Mouse (Mus musculus): ENCODE measurements at regions not wholly inside any gene's neighbourhood (a gene's known extent, or its start where the extent isn't known, plus 50 kb on each side); places are given as distances from the start of the nearest gene placed in this dataset.
A peak's percentile ranks its signal among the peaks of the same experiment; 100 is the strongest.
"Not testable (repeated sequence)": the region's sequence is repeated elsewhere in the genome, so short reads cannot be mapped to it uniquely, and the experiment has no call there.

- Histone ChIP-seq H3K36me3 (ENCODE audit: control insufficient read depth, insufficient read depth, low read length) (no peaks in the 10 kb centered on the region), H3K9ac (ENCODE audit: low read depth, low read length) (no peak overlapping the region), H3K27me3 (ENCODE audit: control insufficient read depth, insufficient read depth, low read length) (no peaks in the 10 kb centered on the region), H3K9me3 (ENCODE audit: control insufficient read depth, low read length) (no peaks in the 10 kb centered on the region), H3K4me2 (replicated peaks; ENCODE audit: low read depth, low read length) (no peak overlapping the region), H3K4me1 (ENCODE audit: control insufficient read depth, insufficient read depth, low read length) (no peaks in the 10 kb centered on the region), H3K27ac (ENCODE audit: low read depth, low read length) (no peak overlapping the region), H3K4me3 (ENCODE audit: low read length) (no peak overlapping the region)
- ATAC-seq (ENCODE audit: low FRiP score, low TSS enrichment) = no peak
- 77% methylated on average over 5 of the region's 5 CpGs for WGBS
These were observed 61.6 kb downstream of the Zxdb start for GRCm38 (mm10) chrX:94785983-94786382.

GRCm38 (mm10) chrX:94788331-94788920 lies 64.1 kb downstream of the Zxdb start:
- Histone ChIP-seq H3K4me2 (replicated peaks; ENCODE audit: low read depth, low read length) (no peak overlapping the region), H3K9ac (ENCODE audit: low read depth, low read length) (no peak overlapping the region), H3K9me3 (ENCODE audit: control insufficient read depth, low read length) (no peaks in the 10 kb centered on the region), H3K36me3 (ENCODE audit: control insufficient read depth, insufficient read depth, low read length) (no peaks in the 10 kb centered on the region), H3K4me1 (ENCODE audit: control insufficient read depth, insufficient read depth, low read length) (no peaks in the 10 kb centered on the region), H3K4me3 (ENCODE audit: low read length) (no peak overlapping the region), H3K27me3 (ENCODE audit: control insufficient read depth, insufficient read depth, low read length) (no peaks in the 10 kb centered on the region), H3K27ac (ENCODE audit: low read depth, low read length) (no peak overlapping the region)
- no peak for ATAC-seq (ENCODE audit: low FRiP score, low TSS enrichment)
- WGBS = 87% methylated on average over 3 of the region's 3 CpGs

- peak; percentile 55 for ATAC-seq (ENCODE audit: low FRiP score, low TSS enrichment)
- not testable (repeated sequence) for H3K9ac ChIP-seq (ENCODE audit: low read depth, low read length); H3K9me3 ChIP-seq (ENCODE audit: control insufficient read depth, low read length); H3K36me3 ChIP-seq (ENCODE audit: control insufficient read depth, insufficient read depth, low read length); H3K4me2 ChIP-seq (replicated peaks; ENCODE audit: low read depth, low read length); H3K27me3 ChIP-seq (ENCODE audit: control insufficient read depth, insufficient read depth, low read length); H3K4me1 ChIP-seq (ENCODE audit: control insufficient read depth, insufficient read depth, low read length); H3K27ac ChIP-seq (ENCODE audit: low read depth, low read length); H3K4me3 ChIP-seq (ENCODE audit: low read length)
- no CpG with 5 or more reads among the region's 37 CpGs for WGBS
These were observed 72.5 kb downstream of the Zxdb start for GRCm38 (mm10) chrX:94796845-94797244.

GRCm38 (mm10) chrX:94797348-94798182 lies 73.2 kb downstream of the Zxdb start:
- ATAC-seq (ENCODE audit: low FRiP score, low TSS enrichment) = peak; percentile 76
- not testable (repeated sequence) for H3K9me3 ChIP-seq (ENCODE audit: control insufficient read depth, low read length); H3K27ac ChIP-seq (ENCODE audit: low read depth, low read length); H3K4me3 ChIP-seq (ENCODE audit: low read length); H3K4me1 ChIP-seq (ENCODE audit: control insufficient read depth, insufficient read depth, low read length); H3K36me3 ChIP-seq (ENCODE audit: control insufficient read depth, insufficient read depth, low read length); H3K27me3 ChIP-seq (ENCODE audit: control insufficient read depth, insufficient read depth, low read length); H3K4me2 ChIP-seq (replicated peaks; ENCODE audit: low read depth, low read length); H3K9ac ChIP-seq (ENCODE audit: low read depth, low read length)
- no CpG with 5 or more reads among the region's 131 CpGs for WGBS

- H3K36me3 ChIP-seq (ENCODE audit: control insufficient read depth, insufficient read depth, low read length); H3K4me3 ChIP-seq (ENCODE audit: low read length); H3K9ac ChIP-seq (ENCODE audit: low read depth, low read length); H3K4me1 ChIP-seq (ENCODE audit: control insufficient read depth, insufficient read depth, low read length); H3K27ac ChIP-seq (ENCODE audit: low read depth, low read length); H3K9me3 ChIP-seq (ENCODE audit: control insufficient read depth, low read length); H3K4me2 ChIP-seq (replicated peaks; ENCODE audit: low read depth, low read length); H3K27me3 ChIP-seq (ENCODE audit: control insufficient read depth, insufficient read depth, low read length): not testable (repeated sequence)
- no CpG with 5 or more reads among the region's 22 CpGs for WGBS
- peak; percentile 75 for ATAC-seq (ENCODE audit: low FRiP score, low TSS enrichment)
These were observed 73.8 kb downstream of the Zxdb start for GRCm38 (mm10) chrX:94798183-94798619.

GRCm38 (mm10) chrX:94812760-94813159 lies 88.4 kb downstream of the Zxdb start:
- not testable (repeated sequence) for H3K9ac ChIP-seq (ENCODE audit: low read depth, low read length); H3K27ac ChIP-seq (ENCODE audit: low read depth, low read length); H3K4me2 ChIP-seq (replicated peaks; ENCODE audit: low read depth, low read length); H3K27me3 ChIP-seq (ENCODE audit: control insufficient read depth, insufficient read depth, low read length); H3K4me3 ChIP-seq (ENCODE audit: low read length); ATAC-seq (ENCODE audit: low FRiP score, low TSS enrichment); H3K4me1 ChIP-seq (ENCODE audit: control insufficient read depth, insufficient read depth, low read length); H3K36me3 ChIP-seq (ENCODE audit: control insufficient read depth, insufficient read depth, low read length); H3K9me3 ChIP-seq (ENCODE audit: control insufficient read depth, low read length)
- no CpG with 5 or more reads among the region's 3 CpGs for WGBS

- H3K27ac ChIP-seq (ENCODE audit: low read depth, low read length); H3K27me3 ChIP-seq (ENCODE audit: control insufficient read depth, insufficient read depth, low read length); H3K36me3 ChIP-seq (ENCODE audit: control insufficient read depth, insufficient read depth, low read length); H3K4me3 ChIP-seq (ENCODE audit: low read length); H3K4me2 ChIP-seq (replicated peaks; ENCODE audit: low read depth, low read length); H3K9ac ChIP-seq (ENCODE audit: low read depth, low read length); H3K4me1 ChIP-seq (ENCODE audit: control insufficient read depth, insufficient read depth, low read length); H3K9me3 ChIP-seq (ENCODE audit: control insufficient read depth, low read length); ATAC-seq (ENCODE audit: low FRiP score, low TSS enrichment): not testable (repeated sequence)
- 93% methylated on average over 6 of the region's 6 CpGs for WGBS
These were observed 103.2 kb downstream of the Zxdb start for GRCm38 (mm10) chrX:94827524-94827923.

- not testable (repeated sequence) for H3K27ac ChIP-seq (ENCODE audit: low read depth, low read length); H3K36me3 ChIP-seq (ENCODE audit: control insufficient read depth, insufficient read depth, low read length); H3K4me3 ChIP-seq (ENCODE audit: low read length); H3K4me1 ChIP-seq (ENCODE audit: control insufficient read depth, insufficient read depth, low read length); H3K27me3 ChIP-seq (ENCODE audit: control insufficient read depth, insufficient read depth, low read length); H3K9ac ChIP-seq (ENCODE audit: low read depth, low read length); H3K4me2 ChIP-seq (replicated peaks; ENCODE audit: low read depth, low read length); H3K9me3 ChIP-seq (ENCODE audit: control insufficient read depth, low read length)
- WGBS = 43% methylated on average over 2 of the region's 2 CpGs
- peak; percentile 69; the same call in 1 of the 2 replicates for ATAC-seq (ENCODE audit: low FRiP score, low TSS enrichment)
These were observed 119.9 kb downstream of the Zxdb start for GRCm38 (mm10) chrX:94844110-94844779.

- not testable (repeated sequence) for H3K4me3 ChIP-seq (ENCODE audit: low read length); H3K9me3 ChIP-seq (ENCODE audit: control insufficient read depth, low read length); H3K36me3 ChIP-seq (ENCODE audit: control insufficient read depth, insufficient read depth, low read length); H3K4me1 ChIP-seq (ENCODE audit: control insufficient read depth, insufficient read depth, low read length); H3K27me3 ChIP-seq (ENCODE audit: control insufficient read depth, insufficient read depth, low read length); ATAC-seq (ENCODE audit: low FRiP score, low TSS enrichment); H3K27ac ChIP-seq (ENCODE audit: low read depth, low read length); H3K9ac ChIP-seq (ENCODE audit: low read depth, low read length); H3K4me2 ChIP-seq (replicated peaks; ENCODE audit: low read depth, low read length)
- 60% methylated on average over 1 of the region's 3 CpGs for WGBS
These were observed 125.2 kb downstream of the Zxdb start for GRCm38 (mm10) chrX:94849549-94849948.
